Mouse (Mus musculus) cerebellum, adult 2 months (tissue): ENCODE measurements around the gene Astn2.

Experiments used
- CTCF ChIP-seq: fragments of 200-500 bp; IDR thresholded peaks from 2 replicates; pipeline ENCODE4 v1.5.1; 2011; ENCODE audit warnings: low read depth, mild to moderate bottlenecking, control low read depth, low read length, moderate library complexity, borderline replicate concordance; ENCODE audit not compliant: insufficient read depth
- POLR2A ChIP-seq: fragments of 200-500 bp; IDR thresholded peaks from 2 replicates; pipeline ENCODE4 v1.6.1; 2011; ENCODE audit warnings: low read length, control low read depth, borderline replicate concordance; ENCODE audit not compliant: insufficient read depth

DNA sequence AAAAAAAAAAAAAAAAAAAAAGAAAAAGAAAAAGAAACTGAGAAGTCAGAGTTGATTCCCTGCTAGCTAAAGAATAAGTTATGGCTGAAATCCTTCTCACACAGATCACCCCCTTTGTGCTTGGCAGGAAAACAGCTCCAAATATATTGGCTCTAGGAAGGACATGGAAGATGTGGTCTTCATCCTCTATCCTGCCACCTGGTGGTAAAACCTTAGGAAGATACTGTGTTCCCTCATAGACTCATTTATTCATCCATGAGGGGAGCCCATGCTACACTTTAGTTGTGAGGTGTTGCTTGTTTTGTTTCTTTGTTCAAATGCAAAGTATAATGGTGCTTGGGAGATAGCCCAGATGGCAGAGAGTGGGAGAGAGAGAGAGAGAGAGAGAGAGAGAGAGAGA is 613.4 kb downstream of the Astn2 start:
- TF ChIP-seq CTCF, result no peak
- no peak for TF ChIP-seq POLR2A
